Mouse (Mus musculus): ENCODE measurements around the gene Olfr155. TPM values are rescaled to one million over a fixed set of nuclear protein-coding genes. Genes with fewer than 3 reads are reported as not detected.

The Olfr155 gene
- polyA plus RNA-seq, 1 experiment: not detected

DNA sequence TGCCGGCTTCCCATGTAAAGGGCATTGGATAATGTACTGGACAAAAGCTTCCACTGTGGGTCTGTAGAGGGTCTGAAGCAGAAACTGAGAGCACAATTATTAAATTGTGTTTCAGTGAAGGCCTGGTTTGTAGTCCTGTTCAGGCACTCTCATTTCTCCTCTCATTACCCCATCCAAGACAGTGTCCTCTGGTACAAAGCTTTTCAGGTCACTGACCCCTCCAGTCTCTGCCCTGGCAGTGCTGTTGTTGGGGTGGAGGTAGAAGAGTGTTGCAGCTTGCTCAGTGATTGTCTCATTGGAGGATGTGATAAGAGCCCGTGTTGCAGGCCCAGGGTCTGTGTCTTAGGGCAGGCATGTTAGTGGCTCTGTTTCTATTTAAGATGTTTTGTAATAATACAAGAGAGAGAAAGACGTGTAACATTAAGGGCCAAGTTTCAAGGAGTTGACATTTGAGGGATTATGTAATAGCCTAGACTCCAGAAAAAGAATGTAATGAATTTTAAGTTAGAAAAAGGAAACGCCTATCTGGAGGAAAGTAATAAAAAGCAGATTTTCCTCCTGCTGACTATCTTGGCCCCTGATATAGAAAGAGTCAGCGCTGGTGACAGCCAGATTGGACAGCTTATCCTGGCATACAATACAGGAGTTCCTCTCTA lies 26.9 kb downstream of the Olfr155 start:
- TF ChIP-seq MYOD1 (IDR thresholded peaks at IDR 0.05; ENCODE audit: control insufficient read depth in 1 of 3, insufficient read length in 2 of 3, low read depth in 2 of 3): no peak
- Histone ChIP-seq H3K4me3 (no peak overlapping the region), H3K4me2 (ENCODE audit: low read depth) (no peak overlapping the region)

DNA sequence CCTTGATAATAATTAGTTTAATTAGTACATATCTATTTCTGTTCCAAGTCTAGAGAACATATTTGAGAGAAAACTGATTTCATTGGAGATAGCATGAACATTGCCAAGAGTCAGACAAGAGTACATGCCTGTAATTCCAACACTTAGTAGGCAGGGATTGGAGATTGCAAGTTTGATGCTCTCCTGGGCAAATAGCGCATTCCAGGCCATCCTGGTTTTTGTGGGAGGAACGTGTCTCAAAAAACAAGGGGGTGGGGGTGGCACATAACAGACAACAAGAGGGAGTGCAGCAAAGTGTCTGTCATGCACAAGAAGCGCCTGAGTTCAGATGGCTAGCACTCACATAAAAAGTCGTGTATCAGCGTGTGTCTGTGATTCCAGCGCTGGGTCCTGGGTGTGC lies 28.2 kb downstream of the Olfr155 start:
- no peaks in the 10 kb centered on the region for H3K79me2 ChIP-seq (ENCODE audit: control insufficient read depth, insufficient read depth)
- no peak overlapping the region for H3ac ChIP-seq (ENCODE audit: control insufficient read depth, insufficient read length)
- no peaks in the 10 kb centered on the region for H3K27me3 ChIP-seq (ENCODE audit: control insufficient read depth, insufficient read depth, insufficient read length)
- H3K4me2 ChIP-seq (ENCODE audit: low read depth): no peak overlapping the region
- H3K4me3 ChIP-seq: no peak overlapping the region
- no peak for TF ChIP-seq SRF (IDR thresholded peaks at IDR 0.05; ENCODE audit: control insufficient read depth, insufficient read length, low read depth)
- no peaks in the 10 kb centered on the region for H3K36me3 ChIP-seq (ENCODE audit: control insufficient read depth, insufficient read depth)

More for the DNA sequence above, 26.9 kb downstream of the Olfr155 start:
- Histone ChIP-seq H3K27me3 (ENCODE audit: control insufficient read depth, insufficient read depth, insufficient read length) (peaks cover under 1% of the 10 kb centered on the region), H3K79me2 (ENCODE audit: control insufficient read depth, insufficient read depth) (no peaks in the 10 kb centered on the region), H3K36me3 (ENCODE audit: control insufficient read depth, insufficient read depth) (no peaks in the 10 kb centered on the region), H3ac (ENCODE audit: control insufficient read depth, insufficient read length) (no peak overlapping the region)

DNA sequence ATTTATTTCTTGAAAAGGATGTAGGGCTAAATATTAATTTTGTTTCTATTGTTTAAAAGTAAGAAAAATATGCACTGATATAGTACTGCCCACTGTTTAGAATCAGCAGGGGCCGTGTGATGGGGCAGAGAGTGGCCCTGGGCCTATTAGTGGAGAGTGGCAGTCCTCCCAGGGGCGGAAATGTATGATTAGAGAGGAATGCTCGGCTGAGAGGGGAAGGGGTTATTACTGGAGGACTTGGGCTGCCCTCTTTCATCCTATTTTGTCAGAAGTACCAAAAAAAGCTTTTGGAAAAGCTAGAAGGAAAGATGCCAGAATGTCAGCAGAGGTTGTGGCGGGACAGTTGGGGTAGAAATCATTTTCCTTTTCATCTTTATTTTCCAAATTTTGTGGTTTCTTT lies 32.8 kb downstream of the Olfr155 start:
- H3ac ChIP-seq (ENCODE audit: control insufficient read depth, insufficient read length): no peak overlapping the region
- H3K36me3 ChIP-seq (ENCODE audit: control insufficient read depth, insufficient read depth): no peaks in the 10 kb centered on the region
- H3K4me3 ChIP-seq: no peak overlapping the region
- H3K4me2 ChIP-seq (ENCODE audit: low read depth): no peak overlapping the region
- H3K79me2 ChIP-seq (ENCODE audit: control insufficient read depth, insufficient read depth): no peaks in the 10 kb centered on the region
- TF ChIP-seq POLR2AphosphoS2 (IDR thresholded peaks at IDR 0.05; ENCODE audit: insufficient read length, low read depth): no peak
- TF ChIP-seq TCF3 (IDR thresholded peaks at IDR 0.05; ENCODE audit: insufficient read length, low read depth): no peak
- TF ChIP-seq SRF (IDR thresholded peaks at IDR 0.05; ENCODE audit: control insufficient read depth, insufficient read length, low read depth): no peak
- no peak for TF ChIP-seq MYOD1 (IDR thresholded peaks at IDR 0.05; ENCODE audit: control insufficient read depth in 1 of 3, insufficient read length in 2 of 3, low read depth in 2 of 3)
- TF ChIP-seq POLR2A (IDR thresholded peaks at IDR 0.05; ENCODE audit: insufficient read length, low read depth): no peak
- TF ChIP-seq USF1 (IDR thresholded peaks at IDR 0.05; ENCODE audit: low read depth): no peak
- no peak for TF ChIP-seq REST (IDR thresholded peaks at IDR 0.05; ENCODE audit: insufficient read depth, insufficient read length)
- no peak for TF ChIP-seq TCF12 (IDR thresholded peaks at IDR 0.05; ENCODE audit: insufficient read depth, poor library complexity, severe bottlenecking)
- TF ChIP-seq CEBPB (IDR thresholded peaks at IDR 0.05; ENCODE audit: insufficient read depth, poor library complexity, severe bottlenecking): no peak
- TF ChIP-seq MAX (IDR thresholded peaks at IDR 0.05; ENCODE audit: low read depth): no peak
- TF ChIP-seq E2F4 (IDR thresholded peaks at IDR 0.05; ENCODE audit: insufficient read depth): no peak
- no peak for TF ChIP-seq MYOG (IDR thresholded peaks at IDR 0.05; ENCODE audit: control insufficient read depth in 1 of 3, insufficient read depth in 1 of 3, insufficient read length in 2 of 3, low read depth in 2 of 3)
- no peaks in the 10 kb centered on the region for H3K27me3 ChIP-seq (ENCODE audit: control insufficient read depth, insufficient read depth, insufficient read length)

DNA sequence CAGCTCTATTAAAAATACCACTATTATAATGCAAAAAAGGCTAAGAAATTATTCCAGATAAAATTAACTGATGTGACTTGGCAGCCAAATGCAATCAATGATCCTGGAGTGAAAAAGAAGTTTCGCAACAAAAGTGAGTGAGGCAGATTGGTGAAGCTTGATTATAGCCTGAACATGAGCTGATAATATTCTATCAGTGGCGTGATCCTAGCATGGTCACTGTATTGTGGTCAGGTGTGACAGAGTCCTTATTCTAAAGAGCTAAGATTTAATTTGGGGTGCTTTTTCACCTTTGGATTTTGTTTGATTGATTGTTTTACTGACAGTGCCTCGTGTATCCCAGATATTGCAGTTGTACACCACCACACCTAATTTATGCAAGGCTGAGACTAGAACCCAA lies 39.9 kb downstream of the Olfr155 start:
- no peaks in the 10 kb centered on the region for H3K36me3 ChIP-seq (ENCODE audit: control insufficient read depth, insufficient read depth)
- no peaks in the 10 kb centered on the region for H3K27me3 ChIP-seq (ENCODE audit: control insufficient read depth, insufficient read depth, insufficient read length)
- no peak overlapping the region for H3ac ChIP-seq (ENCODE audit: control insufficient read depth, insufficient read length)
- no peak overlapping the region for H3K4me3 ChIP-seq
- TF ChIP-seq MYOD1 (IDR thresholded peaks at IDR 0.05; ENCODE audit: control insufficient read depth in 1 of 3, insufficient read length in 2 of 3, low read depth in 2 of 3) (no peak), MAX (IDR thresholded peaks at IDR 0.05; ENCODE audit: low read depth) (no peak), SRF (IDR thresholded peaks at IDR 0.05; ENCODE audit: control insufficient read depth, insufficient read length, low read depth) (no peak), POLR2AphosphoS2 (IDR thresholded peaks at IDR 0.05; ENCODE audit: insufficient read length, low read depth) (no peak), TCF3 (IDR thresholded peaks at IDR 0.05; ENCODE audit: insufficient read length, low read depth) (no peak), CEBPB (IDR thresholded peaks at IDR 0.05; ENCODE audit: insufficient read depth, poor library complexity, severe bottlenecking) (no peak), POLR2A (IDR thresholded peaks at IDR 0.05; ENCODE audit: insufficient read length, low read depth) (no peak), E2F4 (IDR thresholded peaks at IDR 0.05; ENCODE audit: insufficient read depth) (no peak), USF1 (IDR thresholded peaks at IDR 0.05; ENCODE audit: low read depth) (no peak), TCF12 (IDR thresholded peaks at IDR 0.05; ENCODE audit: insufficient read depth, poor library complexity, severe bottlenecking) (no peak), REST (IDR thresholded peaks at IDR 0.05; ENCODE audit: insufficient read depth, insufficient read length) (no peak), MYOG (IDR thresholded peaks at IDR 0.05; ENCODE audit: control insufficient read depth in 1 of 3, insufficient read depth in 1 of 3, insufficient read length in 2 of 3, low read depth in 2 of 3) (no peak)
- no peaks in the 10 kb centered on the region for H3K79me2 ChIP-seq (ENCODE audit: control insufficient read depth, insufficient read depth)
- H3K4me2 ChIP-seq (ENCODE audit: low read depth): no peak overlapping the region

DNA sequence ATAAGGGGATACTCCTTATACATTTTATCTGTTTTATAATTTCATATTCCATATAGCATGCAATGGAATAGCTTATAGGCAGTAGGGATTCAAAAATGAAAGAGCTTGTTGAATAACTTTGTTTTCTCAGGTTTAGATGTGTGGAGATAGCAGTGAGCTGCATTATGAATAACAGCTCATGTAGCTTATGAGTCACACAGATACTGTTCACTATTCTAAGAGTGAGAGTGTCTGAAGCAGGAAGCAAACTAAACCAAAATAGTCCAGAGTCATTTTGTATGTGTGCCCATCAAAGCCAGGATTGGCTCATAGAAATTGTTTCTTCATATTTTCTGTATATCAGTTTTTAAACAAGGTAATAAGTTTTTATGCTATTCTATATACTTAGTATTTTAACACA lies 45.8 kb downstream of the Olfr155 start:
- Histone ChIP-seq H3K27me3 (ENCODE audit: control insufficient read depth, insufficient read depth, insufficient read length) (no peaks in the 10 kb centered on the region), H3K4me2 (ENCODE audit: low read depth) (no peak overlapping the region), H3K36me3 (ENCODE audit: control insufficient read depth, insufficient read depth) (no peaks in the 10 kb centered on the region), H3K79me2 (ENCODE audit: control insufficient read depth, insufficient read depth) (no peaks in the 10 kb centered on the region), H3K4me3 (no peak overlapping the region), H3ac (ENCODE audit: control insufficient read depth, insufficient read length) (no peak overlapping the region)
- TF ChIP-seq TCF12 (IDR thresholded peaks at IDR 0.05; ENCODE audit: insufficient read depth, poor library complexity, severe bottlenecking) (no peak), MYOG (IDR thresholded peaks at IDR 0.05; ENCODE audit: control insufficient read depth in 1 of 3, insufficient read depth in 1 of 3, insufficient read length in 2 of 3, low read depth in 2 of 3) (no peak), CEBPB (IDR thresholded peaks at IDR 0.05; ENCODE audit: insufficient read depth, poor library complexity, severe bottlenecking) (no peak)
